Mouse (Mus musculus) inflammation-experienced regulatory T-cells, adult 16 weeks (primary cell): ENCODE data around the gene Pramel3. TPM values are rescaled to one million over a fixed set of nuclear protein-coding genes. Genes with fewer than 3 reads are reported as not detected.

ENCODE experiments used
- polyA plus RNA-seq: library from polyadenylated mRNA; unstranded; fragments of 100-300 nt; shearing (Covaris generic); gene quantifications from one replicate; pipeline ENCODE4 v1.2.1, GENCODE M21; 2017

Gene Pramel3
- 0.16 TPM for polyA plus RNA-seq

DNA sequence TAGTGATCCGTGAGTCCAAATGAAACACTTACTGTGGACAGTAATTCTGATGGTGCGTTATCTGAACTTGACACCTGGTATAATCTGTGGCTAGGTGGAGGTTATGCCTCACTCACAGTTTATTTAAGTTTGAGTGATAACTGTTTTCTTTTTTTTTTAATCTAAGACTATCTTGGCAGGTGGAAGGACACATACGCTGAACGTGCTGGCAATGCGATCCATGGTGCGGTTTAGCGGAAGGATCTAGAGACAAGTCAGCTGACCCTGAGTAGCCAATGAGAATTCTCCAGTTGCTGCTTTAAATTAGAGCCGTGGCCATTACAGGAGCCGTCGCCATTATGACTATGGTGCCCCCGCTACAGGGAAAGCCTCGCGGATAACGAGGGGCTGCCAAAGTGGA is at the start of gene Pramel3:
Gene Pramel3, plus strand, starts transcription at position 301 of the 400 bp plus-strand sequence.

Other genes starting within 250 kb of the Pramel3 start
- not detected for gene Gm15023, start 124.7 kb upstream of the Pramel3 start, polyA plus RNA-seq
- not detected for gene Tceal6, start 91.6 kb upstream of the Pramel3 start, polyA plus RNA-seq
- not detected for gene Gm5128, start 71.0 kb downstream of the Pramel3 start, polyA plus RNA-seq
- not detected for gene Gm7903, start 131.5 kb downstream of the Pramel3 start, polyA plus RNA-seq
- not detected for gene AV320801, start 192.3 kb downstream of the Pramel3 start, polyA plus RNA-seq